Comparison of ENCODE assay signal across 22 mouse cellular contexts in the genomic region with DNA sequence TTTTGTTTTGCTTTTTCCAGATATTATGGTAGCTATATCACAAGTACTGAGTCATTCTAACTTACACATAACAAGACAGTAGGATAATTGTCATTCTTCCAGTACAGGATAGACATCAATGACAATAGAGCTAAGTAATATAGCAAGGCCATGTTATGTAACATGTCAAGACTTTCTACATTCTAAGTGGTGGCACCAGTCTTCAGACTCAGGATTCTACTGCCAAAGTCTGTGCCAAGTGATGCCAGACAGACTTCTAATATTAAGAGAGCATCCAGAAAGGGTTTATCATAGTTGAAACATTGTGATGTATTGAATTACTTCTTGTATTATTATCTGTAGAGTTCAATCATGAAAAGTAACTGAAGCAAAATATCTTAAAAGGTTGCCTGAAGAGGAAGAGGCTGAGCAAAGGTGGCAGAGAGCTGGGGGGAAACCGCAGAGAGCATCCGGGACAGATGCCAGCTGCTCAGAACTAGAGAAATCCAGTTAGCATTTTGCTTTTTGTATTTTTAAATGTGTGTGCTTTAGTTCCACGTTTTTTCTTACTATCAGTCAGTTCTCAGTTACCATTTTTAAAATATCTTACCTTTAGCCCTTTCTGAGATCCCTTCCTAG. TPM values are rescaled to one million over a fixed set of nuclear protein-coding genes. Genes with fewer than 3 reads are reported as not detected.
DNase-seq lines count a peak whose midpoint lies in the region; ATAC-seq and TF ChIP-seq lines count a peak whose summit lies in the region.
"Had no signal": no experiment of that assay in that cellular context is flagged by ENCODE, and none has a peak within 500 bp of the region (broad histone marks: within the 10 kb centered on the region; RNA-seq: fewer than 3 reads in every experiment).

No protein-coding gene starts in this region.

- no peaks in the 10 kb centered on the region for H3K27me3 ChIP-seq in thymus, adult 2 months (ENCODE audit: control insufficient read depth, insufficient read depth, low read length)
- H3K27me3 ChIP-seq: liver, embryonic 13.5 days had no signal

- peak overlapping the region; percentile 4; the same call in 1 of the 2 replicates for H3K27ac ChIP-seq in thymus, adult 2 months (ENCODE audit: control insufficient read depth, insufficient read depth, low read length)
- H3K27ac ChIP-seq: gastrocnemius, adult 2 months; heart, embryonic 10.5 days; kidney, postnatal 0 days; left cerebral cortex, adult 2 months; liver, embryonic 13.5 days had no signal

- peak; percentile 96 for ATAC-seq in inflammation-experienced regulatory T-cells, adult 6 months
- ATAC-seq: forebrain, embryonic 14.5 days had no signal

- WGBS in thymus, adult 2 months: 2% methylated on average over 3 of the region's 3 CpGs

- no peaks in the 10 kb centered on the region for H3K36me3 ChIP-seq in thymus, adult 2 months (ENCODE audit: control insufficient read depth, insufficient read depth, low read length)
- H3K36me3 ChIP-seq: heart, embryonic 10.5 days; liver, embryonic 13.5 days had no signal

- peak; percentile 13 for DNase-seq in cerebellum, postnatal 10 days
- DNase-seq in cerebellum, postnatal 14 days: no peak
- peak; percentile 71 for DNase-seq in CD4-positive, CD25-positive, alpha-beta regulatory T cell, adult 2 months (ENCODE audit: low read depth, low spot score)
- DNase-seq in thymus, adult 2 months: peak; percentile 72
- DNase-seq in heart, adult 11 months: no peak
- no peak for DNase-seq in kidney, adult 11 months
- DNase-seq in lung, adult 18-20 months: no peak
- DNase-seq: cerebellum, adult 11 months; embryo, embryonic 11 days; gastrocnemius, adult 2 months; heart, postnatal 36 days; liver, embryonic 13.5 days; midbrain, embryonic 14.5 days; right cerebral cortex, postnatal 4 days had no signal

- no peak for TF ChIP-seq CTCF in thymus, adult 2 months (IDR thresholded peaks at IDR 0.05; ENCODE audit: borderline replicate concordance, control insufficient read depth, extremely low read depth, insufficient read depth, low read length, poor library complexity)

- no peaks in the 10 kb centered on the region for H3K4me1 ChIP-seq in thymus, adult 2 months (replicated peaks; ENCODE audit: control insufficient read depth, insufficient read depth, low read length)
- H3K4me1 ChIP-seq: heart, embryonic 10.5 days; liver, embryonic 13.5 days had no signal

- no peak for TF ChIP-seq POLR2A in thymus, adult 2 months (IDR thresholded peaks at IDR 0.05; ENCODE audit: control insufficient read depth, extremely low read depth, insufficient read depth, low read length, poor library complexity)

- no peak overlapping the region for H3K4me3 ChIP-seq in thymus, adult 2 months (ENCODE audit: control insufficient read depth, insufficient read depth, low read length)
- H3K4me3 ChIP-seq: gastrocnemius, adult 2 months; heart, embryonic 10.5 days; left cerebral cortex, adult 2 months; liver, embryonic 13.5 days had no signal

RNA-seq across cellular contexts. Expression of a gene that starts 34.2 kb away (rescaled TPM):
- polyA plus RNA-seq in inflammation-experienced regulatory T-cells, adult 6 months (2017; shearing (Covaris generic)): not detected
- polyA plus RNA-seq in thymus, adult 2 months (2012; rRNA removed): not detected in 2 replicates
- polyA plus RNA-seq: forebrain, embryonic 14.5 days; heart, embryonic 10.5 days; intestine, embryonic 14.5 days; kidney, postnatal 0 days; limb, embryonic 11.5 days; liver, embryonic 13.5 days; midbrain, embryonic 14.5 days; neural tube, embryonic 11.5 days had no signal

Comparison
In these comparisons a context has a peak if more than half of its experiments do, and no peak if none do; other contexts are left out.
1. DNase-seq: peak in cerebellum, postnatal 10 days (2 of 2), CD4-positive, CD25-positive, alpha-beta regulatory T cell, adult 2 months (single experiment) and thymus, adult 2 months (single experiment); none in cerebellum, postnatal 14 days (0 of 2), heart, adult 11 months (single experiment), kidney, adult 11 months (single experiment) and lung, adult 18-20 months (0 of 2).